Mouse (Mus musculus): Measurements from ENCODE around the gene Dnajb12. TPM values are rescaled to one million over a fixed set of nuclear protein-coding genes. Genes with fewer than 3 reads are reported as not detected.

Gene Dnajb12
- 26.8 TPM for polyA plus RNA-seq (2014; fragmentation: Illumina TruSeq; extraction: RNeasy Lipid Tissue Mini Kit (QIAGEN cat#74804); ENCODE audit: low read depth, low replicate concordance)

GRCm38 (mm10) chr10:59879255-59880028 is at the start of gene Dnajb12:
Gene Dnajb12 (plus strand): TSS chr10:59879556.

Other genes with a start within 250 kb of the Dnajb12 start
- gene Micu1, start 177.1 kb upstream of the Dnajb12 start, polyA plus RNA-seq (2014; fragmentation: Illumina TruSeq; extraction: RNeasy Lipid Tissue Mini Kit (QIAGEN cat#74804); ENCODE audit: low read depth, low replicate concordance) = 13.9 TPM
- 69.6 TPM for gene Ddit4, start 72.3 kb downstream of the Dnajb12 start, polyA plus RNA-seq (2014; fragmentation: Illumina TruSeq; extraction: RNeasy Lipid Tissue Mini Kit (QIAGEN cat#74804); ENCODE audit: low read depth, low replicate concordance)
- 27.1 TPM for gene Ascc1, start 123.2 kb downstream of the Dnajb12 start, polyA plus RNA-seq (2014; fragmentation: Illumina TruSeq; extraction: RNeasy Lipid Tissue Mini Kit (QIAGEN cat#74804); ENCODE audit: low read depth, low replicate concordance)
- gene Anapc16, start 123.6 kb downstream of the Dnajb12 start, polyA plus RNA-seq (2014; fragmentation: Illumina TruSeq; extraction: RNeasy Lipid Tissue Mini Kit (QIAGEN cat#74804); ENCODE audit: low read depth, low replicate concordance) = 56.6 TPM
- 10.8 TPM for gene Spock2, start 226.7 kb downstream of the Dnajb12 start, polyA plus RNA-seq (2014; fragmentation: Illumina TruSeq; extraction: RNeasy Lipid Tissue Mini Kit (QIAGEN cat#74804); ENCODE audit: low read depth, low replicate concordance)